Mouse (Mus musculus): ENCODE results near the gene Fam214a. TPM values are rescaled to one million over a fixed set of nuclear protein-coding genes. Genes with fewer than 3 reads are reported as not detected.

The Fam214a gene
- polyA plus RNA-seq, 1 experiment from 2014 or later, result 8.9 TPM

DNA sequence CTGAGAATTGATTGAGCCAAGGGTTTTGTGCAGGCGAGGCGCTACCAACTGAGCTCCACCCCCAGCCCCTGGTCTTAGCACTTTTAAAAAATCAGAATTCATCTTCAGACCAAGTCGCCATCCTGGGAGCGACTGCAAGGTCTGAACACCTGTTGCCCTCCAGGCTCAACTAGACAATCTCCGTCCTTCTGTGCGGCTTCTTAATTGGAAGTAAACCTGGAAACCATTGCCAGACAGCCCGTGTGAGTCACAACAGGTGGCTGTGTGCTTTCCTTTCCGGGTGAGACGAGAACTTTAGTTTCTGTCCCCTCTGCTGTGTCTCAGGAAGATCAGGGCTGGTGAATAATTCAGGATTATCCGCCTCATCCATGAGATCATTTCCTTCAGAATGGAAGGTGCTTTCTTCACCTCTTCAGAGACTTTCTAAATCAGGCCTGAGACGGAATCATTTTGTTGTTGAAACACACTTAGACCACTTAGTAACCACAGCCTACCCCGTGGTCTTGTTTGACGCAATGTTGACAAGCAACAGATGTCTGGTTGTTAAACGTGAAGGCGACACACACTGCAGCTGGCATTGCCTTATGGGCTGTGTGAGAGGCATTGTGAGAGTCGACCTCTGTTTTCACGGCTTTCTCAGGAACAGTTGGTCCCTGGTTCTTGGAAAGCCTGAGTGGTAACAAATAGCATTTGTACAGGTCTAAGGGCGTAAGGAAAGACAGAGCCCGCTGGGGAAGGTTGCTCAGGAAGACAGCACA is 39.9 kb upstream of the Fam214a start:
- Histone ChIP-seq H3K9ac (no peak overlapping the region), H3K36me3 (ENCODE audit: insufficient read depth) (no peaks in the 10 kb centered on the region), H3K4me2 (no peak overlapping the region), H3K4me1 (ENCODE audit: insufficient read depth) (no peaks in the 10 kb centered on the region), H3K27me3 (ENCODE audit: insufficient read depth, low read length) (no peaks in the 10 kb centered on the region), H3K4me3 (ENCODE audit: low read depth, low read length) (no peak overlapping the region), H3K27ac (ENCODE audit: low read depth) (no peak overlapping the region), H3K9me3 (ENCODE audit: low read depth, low read length) (no peaks in the 10 kb centered on the region)
- DNase-seq (no peak), ATAC-seq (ENCODE audit: insufficient read depth) (no peak)
- WGBS, result 68% methylated on average over 19 of the region's 19 CpGs
- TF ChIP-seq CTCF (IDR thresholded peaks at IDR 0.05; ENCODE audit: low read depth), result no peak

DNA sequence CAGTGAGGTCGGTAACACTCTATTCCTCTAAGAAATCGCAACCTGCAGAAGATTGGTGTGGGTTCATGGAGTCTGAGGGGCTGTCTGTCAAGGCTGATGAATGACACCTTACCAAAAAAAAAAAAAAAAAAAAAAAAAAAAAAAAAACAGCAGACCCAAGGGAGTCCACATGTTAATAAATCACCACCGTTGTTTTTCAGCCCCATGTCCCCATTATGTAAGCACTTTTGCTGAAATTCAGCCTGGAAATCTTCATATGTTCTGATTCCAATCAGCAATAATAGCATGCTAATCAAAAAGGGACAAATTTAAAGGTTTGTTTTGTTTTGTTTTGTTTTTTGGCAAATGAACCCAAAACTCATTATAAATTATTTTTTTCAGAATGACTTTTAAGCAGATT is 37.1 kb upstream of the Fam214a start:
- Histone ChIP-seq H3K9me3 (ENCODE audit: low read depth, low read length) (no peaks in the 10 kb centered on the region), H3K27me3 (ENCODE audit: insufficient read depth, low read length) (no peaks in the 10 kb centered on the region), H3K4me3 (ENCODE audit: low read depth, low read length) (no peak overlapping the region), H3K27ac (ENCODE audit: low read depth) (no peak overlapping the region), H3K4me1 (ENCODE audit: insufficient read depth) (no peaks in the 10 kb centered on the region), H3K36me3 (ENCODE audit: insufficient read depth) (no peaks in the 10 kb centered on the region), H3K9ac (no peak overlapping the region), H3K4me2 (no peak overlapping the region)
- no peak for TF ChIP-seq CTCF (IDR thresholded peaks at IDR 0.05; ENCODE audit: low read depth)
- DNase-seq (no peak), ATAC-seq (ENCODE audit: insufficient read depth) (no peak)
- 85% methylated on average over 3 of the region's 3 CpGs for WGBS

DNA sequence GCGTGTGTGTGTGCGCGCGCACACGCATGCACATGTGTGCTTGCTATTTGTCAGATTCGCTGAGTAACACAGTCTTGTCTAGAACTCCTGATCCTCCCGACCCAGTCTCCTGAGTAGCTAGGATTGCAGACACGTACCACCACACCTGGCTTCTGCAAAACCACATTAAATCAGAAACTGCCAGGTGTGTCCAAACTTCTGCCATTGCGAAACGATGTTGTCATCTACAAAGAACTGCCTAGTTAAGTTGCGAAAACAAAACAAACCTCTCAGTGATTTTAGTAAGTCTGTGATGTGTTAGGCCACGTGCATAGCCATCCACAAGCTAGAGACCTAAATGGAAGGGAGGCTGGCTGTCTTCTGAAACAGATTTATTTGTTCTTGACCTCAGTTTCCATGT is 32.2 kb upstream of the Fam214a start:
- no peaks in the 10 kb centered on the region for H3K4me1 ChIP-seq (ENCODE audit: insufficient read depth)
- H3K9me3 ChIP-seq (ENCODE audit: low read depth, low read length), result no peaks in the 10 kb centered on the region
- no peak for ATAC-seq (ENCODE audit: insufficient read depth)
- H3K36me3 ChIP-seq (ENCODE audit: insufficient read depth), result no peaks in the 10 kb centered on the region
- no peak overlapping the region for H3K9ac ChIP-seq
- no peak for DNase-seq
- no peak overlapping the region for H3K27ac ChIP-seq (ENCODE audit: low read depth)
- WGBS, result 87% methylated on average over 12 of the region's 12 CpGs
- no peaks in the 10 kb centered on the region for H3K27me3 ChIP-seq (ENCODE audit: insufficient read depth, low read length)
- H3K4me3 ChIP-seq (ENCODE audit: low read depth, low read length), result no peak overlapping the region
- no peak overlapping the region for H3K4me2 ChIP-seq
- TF ChIP-seq CTCF (IDR thresholded peaks at IDR 0.05; ENCODE audit: low read depth), result no peak

DNA sequence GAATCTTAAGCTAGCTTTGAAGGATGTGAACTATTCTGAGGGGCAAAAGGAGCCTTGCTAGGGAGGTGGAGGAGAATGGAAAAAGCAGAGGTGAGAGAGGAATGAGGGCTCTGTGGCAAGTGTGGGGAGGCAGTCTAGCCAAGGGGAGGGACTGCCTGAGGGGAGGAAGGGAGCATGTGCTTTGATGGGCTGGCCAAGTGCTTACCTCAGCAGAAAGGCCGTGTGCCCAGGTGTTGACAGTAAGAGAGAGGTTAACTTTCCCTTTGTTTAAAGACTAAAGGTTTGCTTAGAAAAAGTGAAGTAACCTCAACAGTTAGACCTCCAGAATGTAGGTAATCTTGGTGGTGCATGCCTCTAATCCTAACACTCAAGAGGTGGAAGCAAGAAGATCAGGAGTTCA is 31.3 kb upstream of the Fam214a start:
- no peaks in the 10 kb centered on the region for H3K9me3 ChIP-seq (ENCODE audit: low read depth, low read length)
- WGBS, result 29% methylated on average over 1 of the region's 1 CpGs
- H3K27ac ChIP-seq (ENCODE audit: low read depth), result no peak overlapping the region
- no peak for TF ChIP-seq CTCF (IDR thresholded peaks at IDR 0.05; ENCODE audit: low read depth)
- no peaks in the 10 kb centered on the region for H3K27me3 ChIP-seq (ENCODE audit: insufficient read depth, low read length)
- no peaks in the 10 kb centered on the region for H3K36me3 ChIP-seq (ENCODE audit: insufficient read depth)
- DNase-seq (no peak), ATAC-seq (ENCODE audit: insufficient read depth) (no peak)
- H3K4me1 ChIP-seq (ENCODE audit: insufficient read depth), result no peaks in the 10 kb centered on the region
- no peak overlapping the region for H3K4me3 ChIP-seq (ENCODE audit: low read depth, low read length)
- H3K4me2 ChIP-seq, result no peak overlapping the region
- no peak overlapping the region for H3K9ac ChIP-seq

DNA sequence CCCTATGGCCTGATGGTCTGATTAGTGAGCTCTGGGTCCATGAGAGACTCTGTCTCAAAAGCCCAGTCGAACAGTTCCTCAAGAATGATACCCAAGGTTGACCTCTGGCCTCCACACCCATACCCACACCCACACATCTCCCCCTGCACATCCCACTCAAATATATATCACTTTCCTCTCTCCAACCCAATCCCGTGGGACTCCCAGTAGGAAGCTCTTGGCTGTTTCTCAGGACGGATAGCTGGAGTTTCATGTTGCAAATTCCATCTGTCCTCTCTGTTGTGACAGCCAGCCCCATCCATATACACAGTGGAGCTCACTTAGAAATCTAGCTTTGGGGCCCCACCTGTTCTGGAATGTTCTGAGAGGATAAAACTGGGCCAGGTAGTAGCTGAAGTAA is 29.8 kb upstream of the Fam214a start:
- H3K36me3 ChIP-seq (ENCODE audit: insufficient read depth), result no peaks in the 10 kb centered on the region
- no peaks in the 10 kb centered on the region for H3K4me1 ChIP-seq (ENCODE audit: insufficient read depth)
- ATAC-seq (ENCODE audit: insufficient read depth) (no peak), DNase-seq (no peak)
- no peaks in the 10 kb centered on the region for H3K9me3 ChIP-seq (ENCODE audit: low read depth, low read length)
- 43% methylated on average over 3 of the region's 3 CpGs for WGBS
- no peak overlapping the region for H3K9ac ChIP-seq
- no peak overlapping the region for H3K27ac ChIP-seq (ENCODE audit: low read depth)
- TF ChIP-seq CTCF (IDR thresholded peaks at IDR 0.05; ENCODE audit: low read depth), result no peak
- no peaks in the 10 kb centered on the region for H3K27me3 ChIP-seq (ENCODE audit: insufficient read depth, low read length)
- H3K4me2 ChIP-seq, result no peak overlapping the region
- no peak overlapping the region for H3K4me3 ChIP-seq (ENCODE audit: low read depth, low read length)

DNA sequence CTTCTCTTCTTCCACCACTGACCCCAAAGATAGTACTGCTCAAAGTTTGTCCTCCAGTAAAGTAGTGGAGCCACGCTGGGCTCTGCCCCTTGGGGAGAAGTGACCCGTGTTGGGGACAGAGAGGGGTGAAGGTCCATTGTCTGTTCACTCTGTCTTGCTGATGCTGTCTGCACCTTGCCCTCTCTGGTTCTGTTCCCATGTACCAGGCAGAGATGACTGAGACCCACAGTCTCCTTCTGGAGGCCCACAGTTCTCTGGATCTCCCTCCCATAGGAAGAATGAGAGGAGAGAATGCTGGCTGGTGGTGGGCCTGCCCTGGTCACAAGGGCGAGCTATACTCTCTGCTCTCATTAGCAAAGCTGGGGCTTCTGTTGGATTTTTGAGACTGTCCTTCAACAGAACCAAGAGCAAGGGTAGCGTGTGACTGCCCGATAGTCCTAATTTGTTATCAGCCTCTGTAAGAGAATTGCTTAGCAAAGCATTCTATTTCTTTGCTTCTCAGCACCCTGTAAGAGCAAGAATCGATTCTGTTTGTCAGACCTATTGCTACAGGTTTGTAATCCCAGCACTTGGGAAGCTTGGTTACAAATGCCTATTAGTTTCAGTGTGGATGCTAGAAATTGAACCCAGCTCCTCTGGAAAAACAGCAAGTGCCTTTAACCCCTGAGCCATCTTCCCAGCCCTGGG is 29.2 kb upstream of the Fam214a start:
- TF ChIP-seq CTCF (IDR thresholded peaks at IDR 0.05; ENCODE audit: low read depth), result no peak
- Histone ChIP-seq H3K27ac (ENCODE audit: low read depth) (no peak overlapping the region), H3K9ac (no peak overlapping the region), H3K4me3 (ENCODE audit: low read depth, low read length) (no peak overlapping the region), H3K36me3 (ENCODE audit: insufficient read depth) (no peaks in the 10 kb centered on the region), H3K27me3 (ENCODE audit: insufficient read depth, low read length) (no peaks in the 10 kb centered on the region), H3K9me3 (ENCODE audit: low read depth, low read length) (no peaks in the 10 kb centered on the region), H3K4me2 (no peak overlapping the region), H3K4me1 (ENCODE audit: insufficient read depth) (no peaks in the 10 kb centered on the region)
- WGBS, result 77% methylated on average over 6 of the region's 6 CpGs
- no peak for ATAC-seq (ENCODE audit: insufficient read depth)
- DNase-seq, result no peak

DNA sequence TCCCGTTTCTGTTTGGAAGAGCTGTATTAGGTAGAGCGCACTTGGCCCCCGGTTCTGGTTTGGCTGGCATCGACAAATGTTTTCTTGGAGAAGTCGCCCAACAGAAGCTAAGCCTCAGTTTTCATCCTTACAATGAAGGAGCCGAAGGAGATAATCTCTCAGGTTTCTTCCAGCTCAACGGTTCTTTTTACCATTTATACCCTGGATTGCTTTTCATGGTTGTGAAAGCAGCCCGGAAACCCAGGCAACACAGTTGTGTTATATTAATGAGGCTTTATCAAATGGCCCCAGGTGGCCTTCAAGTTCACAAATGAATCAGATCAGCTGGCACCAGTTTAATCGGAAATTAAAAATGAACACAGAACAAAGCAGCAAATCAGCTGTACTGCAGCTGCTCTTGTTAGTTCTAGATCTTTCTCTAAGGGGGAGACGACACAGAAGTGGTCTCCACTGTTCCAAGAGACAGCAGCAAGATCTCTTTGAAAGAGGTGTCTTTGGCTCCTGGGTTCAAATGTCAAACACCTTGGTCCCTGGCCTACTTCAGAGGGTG is 27.4 kb upstream of the Fam214a start:
- TF ChIP-seq CTCF (IDR thresholded peaks at IDR 0.05; ENCODE audit: low read depth), result no peak
- Histone ChIP-seq H3K4me3 (ENCODE audit: low read depth, low read length) (no peak overlapping the region), H3K9ac (no peak overlapping the region), H3K4me2 (no peak overlapping the region), H3K9me3 (ENCODE audit: low read depth, low read length) (no peaks in the 10 kb centered on the region), H3K4me1 (ENCODE audit: insufficient read depth) (no peaks in the 10 kb centered on the region), H3K27ac (ENCODE audit: low read depth) (no peak overlapping the region), H3K27me3 (ENCODE audit: insufficient read depth, low read length) (no peaks in the 10 kb centered on the region), H3K36me3 (ENCODE audit: insufficient read depth) (no peaks in the 10 kb centered on the region)
- ATAC-seq (ENCODE audit: insufficient read depth), result no peak
- 80% methylated on average over 10 of the region's 10 CpGs for WGBS
- no peak for DNase-seq

Data from lung, embryonic 14.5 days (tissue).